Mouse (Mus musculus): ENCODE measurements around the gene Klf9. TPM values are rescaled to one million over a fixed set of nuclear protein-coding genes. Genes with fewer than 3 reads are reported as not detected.

The Klf9 gene
- 11.2 and 13.6 TPM in 2 replicates for polyA plus RNA-seq (2012; rRNA removed)

DNA sequence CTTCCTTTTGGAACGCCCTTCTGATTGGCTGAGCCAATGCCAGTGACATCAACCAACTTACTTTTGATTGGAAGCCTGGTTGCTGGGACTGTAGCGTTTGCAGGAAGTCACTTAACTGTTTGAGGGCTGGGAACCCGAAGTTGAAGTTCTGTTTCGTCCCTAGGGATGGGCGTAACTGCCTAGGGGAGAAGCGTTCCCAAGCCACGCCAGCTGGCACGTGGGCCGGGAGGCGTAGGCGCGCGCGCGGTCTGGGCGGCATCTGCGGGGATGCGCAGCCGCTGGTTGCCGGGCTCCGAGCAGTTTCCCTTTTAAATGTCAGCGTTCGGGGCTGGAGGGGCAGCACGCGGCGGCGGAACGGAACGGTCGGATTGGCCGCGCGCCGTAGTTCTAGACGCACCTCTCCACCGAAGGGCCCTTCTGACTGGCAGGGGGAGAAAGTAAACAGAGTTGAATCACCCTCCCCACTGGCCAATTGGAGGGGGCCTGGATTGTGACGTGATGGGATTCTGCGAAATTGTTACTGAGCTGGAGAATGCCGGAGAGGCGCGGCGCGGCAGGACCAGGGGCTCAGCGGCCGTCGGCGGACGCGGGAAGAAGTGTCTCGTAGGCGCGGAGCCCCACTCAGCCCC, at the start of gene Klf9:
Klf9 (plus strand) TSS at position 538 of the 629 bp plus-strand sequence.

Other genes starting within 250 kb of the Klf9 start
- gene Smc5, start 132.7 kb downstream of the Klf9 start, polyA plus RNA-seq (2012; rRNA removed), result 0.09 and 0.45 TPM in 2 replicates

Data from stomach, adult 2 months (tissue).